Mouse (Mus musculus) bone marrow macrophage, adult 2 months (primary cell): ENCODE data around the gene B3galt1.

Experiments
- CTCF ChIP-seq: IDR thresholded peaks from 2 replicates; pipeline ENCODE4 v1.5.1; 2012; ENCODE audit warnings: low read depth, mild to moderate bottlenecking, low read length, moderate library complexity
- POLR2A ChIP-seq: IDR thresholded peaks from 2 replicates; pipeline ENCODE4 v1.6.1; 2012; ENCODE audit warnings: mild to moderate bottlenecking, low read depth, low read length, borderline replicate concordance

DNA sequence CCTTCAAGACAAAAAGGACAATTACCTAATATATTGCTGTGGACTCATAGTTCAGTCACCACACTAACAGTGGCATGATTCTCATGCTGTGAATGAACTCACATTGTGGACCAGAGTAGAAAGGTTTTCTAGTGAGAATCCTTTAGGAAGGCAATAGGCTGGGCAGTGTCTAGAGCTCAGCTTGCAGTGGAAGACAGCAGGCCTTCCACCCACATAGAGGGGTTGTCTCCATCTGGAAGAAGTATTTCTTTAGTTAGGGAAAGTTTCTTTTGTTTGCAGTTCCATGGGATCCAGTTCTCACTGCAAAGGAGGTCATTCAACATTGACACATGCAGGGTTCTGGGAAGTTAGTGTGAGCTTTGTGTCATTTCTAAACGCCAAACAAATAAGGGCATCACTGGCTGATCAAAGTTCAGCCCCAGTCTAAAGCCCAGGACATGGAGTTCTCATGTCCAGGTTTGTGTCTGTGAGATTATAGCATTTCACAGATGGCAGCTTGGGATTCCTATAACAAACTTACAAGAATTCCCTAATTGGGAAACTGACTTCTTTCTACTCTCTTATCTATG, 316.1 kb downstream of the B3galt1 start:
- TF ChIP-seq CTCF (no peak), POLR2A (no peak)
